In genomic region chr3:66981706-66982105, GRCm38 (mm10) we compare ENCODE assay signal across 8 mouse cellular contexts. TPM values are rescaled to one million over a fixed set of nuclear protein-coding genes. Genes with fewer than 3 reads are reported as not detected.
DNase-seq lines count a peak whose midpoint lies in the region; ATAC-seq and TF ChIP-seq lines count a peak whose summit lies in the region.

Shox2 (minus strand) TSS chr3:66981771.

- peak in 1 of 2 experiments; percentile 25 for DNase-seq in gastrocnemius, postnatal 4 days (ENCODE audit: low spot score in 2 of 2)
- DNase-seq in gastrocnemius, postnatal 25 days, result no peak
- DNase-seq in right cerebral cortex, postnatal 25 days, result no peak
- DNase-seq in layer of hippocampus, adult 8-10 months (ENCODE audit: low spot score in 2 of 2), result no peak

- no peaks in the 10 kb centered on the region for H3K9me3 ChIP-seq in E14TG2a.4 (ENCODE audit: low read length)
- H3K9me3 ChIP-seq in forebrain, embryonic 15.5 days, result no peaks in the 10 kb centered on the region
- H3K9me3 ChIP-seq in limb, embryonic 15.5 days, result no peaks in the 10 kb centered on the region
- H3K9me3 ChIP-seq in stomach, embryonic 14.5 days (ENCODE audit: control insufficient read depth, low read depth, low read length), result no peaks in the 10 kb centered on the region

- no peak for ATAC-seq in forebrain, embryonic 15.5 days (replicated peaks)
- no peak for ATAC-seq in limb, embryonic 15.5 days (ENCODE audit: insufficient number of reproducible peaks, low FRiP score, low TSS enrichment, low read depth)
- no peak for ATAC-seq in stomach, embryonic 14.5 days (ENCODE audit: insufficient number of reproducible peaks, insufficient read depth, low FRiP score, low read depth)

- no peaks in the 10 kb centered on the region for H3K36me3 ChIP-seq in E14TG2a.4 (ENCODE audit: insufficient read depth, low read length)
- H3K36me3 ChIP-seq in forebrain, embryonic 15.5 days, result no peaks in the 10 kb centered on the region
- H3K36me3 ChIP-seq in limb, embryonic 15.5 days, result no peaks in the 10 kb centered on the region
- H3K36me3 ChIP-seq in stomach, embryonic 14.5 days (ENCODE audit: control insufficient read depth, insufficient read depth, low read length), result no peaks in the 10 kb centered on the region

- H3K27ac ChIP-seq in forebrain, embryonic 15.5 days (replicated peaks), result no peak within 1 kb of the TSS
- peak within 1 kb of the TSS; percentile 88 for H3K27ac ChIP-seq in limb, embryonic 15.5 days
- H3K27ac ChIP-seq in stomach, embryonic 14.5 days (ENCODE audit: low read length), result no peak within 1 kb of the TSS

- H3K27me3 ChIP-seq in E14TG2a.4 (ENCODE audit: insufficient read depth, low read length), result peaks cover 69% of the 10 kb centered on the region
- H3K27me3 ChIP-seq in forebrain, embryonic 15.5 days, result peaks cover 62% of the 10 kb centered on the region
- H3K27me3 ChIP-seq in limb, embryonic 15.5 days, result peaks cover 48% of the 10 kb centered on the region
- H3K27me3 ChIP-seq in stomach, embryonic 14.5 days (ENCODE audit: control insufficient read depth, insufficient read depth, low read length), result peaks cover 47% of the 10 kb centered on the region

- TF ChIP-seq CTCF in E14TG2a.4 (conservative IDR thresholded peaks at IDR 0.05; ENCODE audit: low read length), result no peak

- H3K4me3 ChIP-seq in E14TG2a.4 (replicated peaks; ENCODE audit: low read length), result peak within 1 kb of the TSS; percentile 77
- peak within 1 kb of the TSS; percentile 41 for H3K4me3 ChIP-seq in forebrain, embryonic 15.5 days
- H3K4me3 ChIP-seq in limb, embryonic 15.5 days, result peak within 1 kb of the TSS; percentile 62
- H3K4me3 ChIP-seq in stomach, embryonic 14.5 days (ENCODE audit: low read depth, low read length), result peak within 1 kb of the TSS; percentile 41

- no peak within 1 kb of the TSS for H3K9ac ChIP-seq in forebrain, embryonic 15.5 days (replicated peaks)
- peak within 1 kb of the TSS; percentile 58 for H3K9ac ChIP-seq in limb, embryonic 15.5 days
- no peak within 1 kb of the TSS for H3K9ac ChIP-seq in stomach, embryonic 14.5 days (replicated peaks; ENCODE audit: low read depth, low read length)

- H3K4me1 ChIP-seq in E14TG2a.4 (replicated peaks; ENCODE audit: low read depth, low read length), result peaks cover 34% of the 10 kb centered on the region
- H3K4me1 ChIP-seq in forebrain, embryonic 15.5 days, result peaks cover 33% of the 10 kb centered on the region
- peaks cover 32% of the 10 kb centered on the region for H3K4me1 ChIP-seq in limb, embryonic 15.5 days
- peaks cover 10% of the 10 kb centered on the region; the same call in 1 of the 2 replicates for H3K4me1 ChIP-seq in stomach, embryonic 14.5 days (ENCODE audit: control insufficient read depth, insufficient read depth, low read length)

- 0% methylated on average over 14 of the region's 15 CpGs for WGBS in forebrain, embryonic 15.5 days
- 0% methylated on average over 15 of the region's 15 CpGs for WGBS in limb, embryonic 15.5 days
- 0% methylated on average over 15 of the region's 15 CpGs for WGBS in stomach, embryonic 14.5 days

- peak within 1 kb of the TSS; percentile 63 for H3K4me2 ChIP-seq in forebrain, embryonic 15.5 days (replicated peaks)
- H3K4me2 ChIP-seq in limb, embryonic 15.5 days, result peak within 1 kb of the TSS; percentile 83
- peak within 1 kb of the TSS; percentile 78 for H3K4me2 ChIP-seq in stomach, embryonic 14.5 days (replicated peaks; ENCODE audit: low read depth, low read length)

RNA-seq across cellular contexts. Expression of gene Shox2, which starts in this region (rescaled TPM):
- total RNA-seq in gastrocnemius, postnatal 4 days (2021), result 10 to 100 TPM; 14.2 to 14.6 TPM
- 1 to 10 TPM; 1.7 to 4.9 TPM for total RNA-seq in gastrocnemius, postnatal 25 days (2021)
- polyA plus RNA-seq in forebrain, embryonic 15.5 days (2015; fragmentation: Nextera tagmentation; extraction: Ambion mirVana), result 2.7 and 2.8 TPM in 2 replicates
- polyA plus RNA-seq in limb, embryonic 15.5 days (2015; fragmentation: Nextera tagmentation; extraction: Ambion mirVana), result 33.9 and 34.1 TPM in 2 replicates
- polyA plus RNA-seq in stomach, embryonic 14.5 days (2014; fragmentation: Nextera tagmentation; extraction: Ambion mirVana), result not detected in 2 replicates
- total RNA-seq in layer of hippocampus, adult 8-10 months (2022), result under 1 TPM in 1 of 4 experiments, not detected in 3; 0.27 TPM
